Mouse (Mus musculus): Measurements from ENCODE around the gene Cops2.

- TF ChIP-seq CTCF (IDR thresholded peaks at IDR 0.05; ENCODE audit: borderline replicate concordance, insufficient read depth, low read length), result no peak
- TF ChIP-seq POLR2A (IDR thresholded peaks at IDR 0.05; ENCODE audit: low read depth, low read length), result no peak
These were observed 36.2 kb upstream of the Cops2 start for GRCm38 (mm10) chr2:125895099-125895498.

Data from embryonic fibroblast, embryonic 13.5 days (primary cell).